Mouse (Mus musculus) frontal cortex, adult (tissue): ENCODE measurements at regions not wholly inside any gene's neighbourhood (a gene's known extent, or its start where the extent isn't known, plus 50 kb on each side); places are given as distances from the start of the nearest gene placed in this dataset.
A peak's percentile ranks its signal among the peaks of the same experiment; 100 is the strongest.

ENCODE experiments used
- ATAC-seq: cut with Nextera tagmentation; 2 replicates; pipeline ENCODE4 v1.9.2; 2017; ENCODE audit warnings: mild to moderate bottlenecking, moderate library complexity, mixed read lengths; ENCODE audit not compliant: low TSS enrichment

GRCm38 (mm10) chr9:13974870-13975269, 147.4 kb downstream of the Fam76b start:
- ATAC-seq: no peak

DNA sequence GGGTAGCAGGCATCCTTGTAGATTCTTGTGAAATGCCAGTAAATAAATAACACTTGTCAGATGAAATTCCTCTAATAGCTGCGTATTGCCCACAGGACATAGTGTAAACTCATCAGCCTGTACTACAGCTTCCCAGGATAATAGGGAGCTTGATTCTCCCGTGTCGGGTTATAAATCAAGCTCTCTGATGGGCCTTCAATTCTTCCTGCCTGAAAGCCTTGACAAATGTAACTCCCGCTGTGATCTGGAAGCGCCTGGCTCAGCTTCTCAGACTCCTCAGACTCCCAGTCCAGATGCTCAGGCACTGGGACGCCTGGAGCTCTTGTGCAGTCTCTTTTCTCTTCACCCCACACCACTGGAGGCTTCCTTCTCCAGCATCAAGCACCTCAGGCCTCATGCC, 151.3 kb downstream of the Fam76b start:
- ATAC-seq: no peak

DNA sequence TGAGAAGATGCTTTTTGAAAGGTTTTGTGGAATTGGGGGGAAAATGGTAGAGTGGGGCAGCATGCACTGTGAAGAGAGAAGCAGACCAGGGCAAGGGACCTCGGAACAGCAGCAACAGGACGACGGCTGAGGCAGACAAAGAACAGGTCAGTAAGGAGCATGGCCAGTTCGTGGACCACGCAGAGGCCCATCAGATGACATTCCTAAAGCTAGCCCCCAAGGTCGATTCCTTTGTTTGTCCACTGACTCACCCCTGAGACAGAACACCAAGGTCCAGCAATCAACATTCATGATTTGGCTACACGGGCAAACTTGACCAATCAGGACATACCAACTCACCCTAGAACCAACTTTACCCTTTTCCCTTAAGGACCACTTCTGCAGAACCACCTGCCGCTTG, 160.0 kb downstream of the Fam76b start:
- ATAC-seq: no peak

DNA sequence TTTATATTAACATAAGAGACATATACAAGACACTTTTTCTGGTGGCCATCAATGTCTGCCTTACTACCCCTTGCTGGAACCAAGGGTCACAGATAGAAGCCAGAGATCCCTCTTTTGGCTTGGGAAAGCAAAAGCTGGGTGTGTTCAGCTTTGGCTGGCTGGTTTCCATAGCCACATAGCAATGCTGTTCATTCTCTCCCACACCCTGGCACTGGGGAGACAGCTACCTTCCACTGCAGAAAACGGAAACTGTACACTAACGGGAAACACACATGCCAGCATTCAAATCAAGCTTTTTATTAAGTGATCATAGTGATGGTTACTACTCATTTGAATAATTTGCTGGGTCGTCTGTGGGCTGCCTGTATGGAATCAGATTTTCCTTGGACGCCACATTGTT, 161.4 kb downstream of the Fam76b start:
- no peak for ATAC-seq

- ATAC-seq: no peak
Observed at GRCm38 (mm10) chr9:13990960-13991359, 163.4 kb downstream of the Fam76b start.

- ATAC-seq: no peak
Observed at GRCm38 (mm10) chr9:13992728-13993127, 165.2 kb downstream of the Fam76b start.

GRCm38 (mm10) chr9:13999358-13999757, 171.8 kb downstream of the Fam76b start:
- ATAC-seq: no peak

DNA sequence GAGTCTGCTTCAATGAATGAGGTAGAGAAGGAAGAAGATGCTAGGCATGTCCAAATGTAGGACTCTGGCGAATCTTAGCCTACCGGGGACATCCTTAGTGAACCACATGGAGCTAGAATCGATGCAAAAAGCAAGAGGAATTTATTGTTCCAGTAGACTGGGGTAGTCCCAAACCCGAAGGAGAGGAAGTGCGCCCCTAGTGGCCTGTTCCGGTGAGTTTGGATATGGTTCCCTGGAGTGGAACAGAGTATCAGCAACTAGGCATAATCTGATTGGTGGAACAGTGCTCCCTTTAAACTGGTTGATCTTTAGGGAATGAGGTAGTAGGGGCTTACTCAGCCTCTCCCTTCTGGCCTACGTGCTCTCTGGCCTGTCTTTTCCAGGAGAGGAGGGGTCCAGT, 174.0 kb downstream of the Fam76b start:
- no peak for ATAC-seq

DNA sequence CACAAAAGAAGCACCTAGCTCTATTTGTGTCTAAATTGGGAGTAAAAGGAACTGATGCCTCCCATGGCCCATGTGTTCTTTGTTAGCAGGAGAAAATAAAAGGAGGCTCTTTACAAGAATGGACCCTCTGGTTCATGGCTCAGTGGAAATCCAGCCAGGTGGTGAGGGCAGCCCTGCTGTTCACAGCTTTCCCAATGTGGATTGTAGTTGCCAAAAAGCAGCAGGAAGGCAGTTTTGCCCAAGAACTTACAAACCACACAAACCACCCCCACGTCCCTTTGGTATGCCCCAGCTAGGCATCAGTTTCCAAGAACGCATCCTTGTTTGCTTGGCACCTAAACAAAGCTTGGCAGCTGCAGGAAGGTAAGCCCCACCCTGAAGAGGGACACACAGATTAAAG, 174.7 kb downstream of the Fam76b start:
- ATAC-seq: no peak

DNA sequence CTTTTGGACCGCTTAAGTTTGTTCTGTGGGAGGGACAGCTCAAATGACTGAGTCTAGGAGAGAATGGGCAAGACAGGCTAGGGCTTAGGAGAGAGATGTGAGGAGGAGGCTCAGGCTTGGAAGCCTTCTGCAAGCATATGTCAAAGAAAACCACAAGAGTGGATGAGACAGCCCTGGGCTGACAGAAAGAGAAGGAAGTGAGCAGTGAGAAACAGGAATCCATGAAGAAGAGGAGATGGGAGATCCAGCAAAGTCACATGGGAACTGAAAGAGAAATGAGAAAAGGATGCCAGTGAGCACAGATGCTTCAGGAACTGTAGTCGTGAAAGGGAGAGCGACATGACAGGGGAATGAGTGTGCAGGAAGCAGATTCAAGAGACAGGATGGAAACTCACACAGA, 175.6 kb downstream of the Fam76b start:
- ATAC-seq: peak; percentile 82

- ATAC-seq: no peak
Observed at GRCm38 (mm10) chr9:14006233-14006984, 178.9 kb downstream of the Fam76b start.

DNA sequence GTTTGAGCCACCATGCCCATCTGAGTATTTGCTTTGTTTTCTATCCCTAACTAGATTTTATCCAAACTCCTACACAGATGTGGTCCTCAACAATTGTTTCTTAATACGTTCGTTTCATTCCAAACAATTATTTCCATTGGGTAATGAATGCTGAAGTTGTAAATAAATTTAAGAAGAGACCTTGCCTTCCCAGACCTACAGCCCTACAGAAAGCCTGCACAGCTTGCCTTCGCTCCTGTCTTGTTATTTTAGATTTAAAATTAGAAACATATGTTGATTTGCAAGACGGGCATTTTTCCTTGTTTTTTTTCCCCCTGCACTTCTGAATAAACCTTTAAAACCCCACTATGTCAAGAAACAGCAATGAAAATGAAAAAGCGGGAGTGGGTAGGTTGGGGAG, 181.9 kb downstream of the Fam76b start:
- no peak for ATAC-seq

GRCm38 (mm10) chr9:14010261-14010949, 182.9 kb downstream of the Fam76b start:
- ATAC-seq: no peak

DNA sequence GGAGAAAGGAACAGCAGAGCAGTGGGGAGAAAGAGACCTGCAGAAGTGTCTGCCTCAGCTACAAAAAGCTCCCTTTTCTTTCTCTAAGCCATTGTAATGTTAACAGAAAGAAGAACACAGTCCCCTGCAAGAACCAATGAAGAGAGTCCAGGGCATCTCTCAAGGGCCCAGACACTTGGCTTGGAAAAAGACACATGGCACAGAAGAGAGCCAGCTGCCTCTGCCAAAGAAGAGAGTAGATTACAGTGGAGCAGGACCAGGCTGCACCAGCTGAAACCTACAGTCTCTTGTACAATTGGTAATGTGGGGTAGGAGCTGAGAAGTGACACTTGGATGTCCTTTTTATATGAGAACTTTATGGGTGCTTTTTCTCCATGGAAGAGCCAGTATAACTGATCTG, 196.7 kb downstream of the Fam76b start:
- no peak for ATAC-seq

GRCm38 (mm10) chr9:14024701-14025100, 197.2 kb downstream of the Fam76b start:
- no peak for ATAC-seq

DNA sequence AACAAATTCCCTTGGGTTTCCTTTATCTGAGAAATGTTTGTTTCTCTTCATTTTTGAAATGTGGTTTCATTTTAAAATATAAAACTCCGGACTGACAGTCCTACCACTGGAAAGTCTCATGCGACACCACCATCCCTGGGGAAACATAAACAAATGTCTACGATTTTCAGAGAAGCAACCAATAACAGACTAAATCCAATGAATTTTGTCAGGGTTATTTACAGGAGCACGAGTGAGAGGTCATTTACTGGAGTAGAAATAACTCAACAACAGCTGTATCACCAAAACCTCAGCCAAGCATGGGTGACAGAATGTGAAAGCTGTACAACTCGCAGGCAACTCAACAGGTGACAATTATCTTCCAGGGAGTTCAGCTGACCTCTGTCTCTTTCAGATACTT, 200.5 kb downstream of the Fam76b start:
- ATAC-seq: no peak

GRCm38 (mm10) chr9:14031358-14032047, 204.0 kb downstream of the Fam76b start:
- ATAC-seq: no peak

DNA sequence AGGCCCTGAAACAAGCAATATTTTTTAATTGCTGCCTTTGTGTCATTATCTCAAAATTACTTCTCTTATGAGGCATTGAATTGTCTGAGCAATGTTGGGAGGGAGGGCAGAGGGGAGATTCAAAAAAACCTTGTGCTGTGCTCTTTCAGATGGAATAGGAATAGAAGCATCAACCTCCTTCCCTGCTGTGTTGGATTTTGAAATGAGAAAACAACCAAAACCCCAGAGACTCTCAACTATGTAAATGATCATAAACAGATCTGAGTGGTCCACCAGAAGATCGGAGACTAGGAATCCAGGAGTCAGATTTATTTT, 204.5 kb downstream of the Fam76b start:
- ATAC-seq: no peak

DNA sequence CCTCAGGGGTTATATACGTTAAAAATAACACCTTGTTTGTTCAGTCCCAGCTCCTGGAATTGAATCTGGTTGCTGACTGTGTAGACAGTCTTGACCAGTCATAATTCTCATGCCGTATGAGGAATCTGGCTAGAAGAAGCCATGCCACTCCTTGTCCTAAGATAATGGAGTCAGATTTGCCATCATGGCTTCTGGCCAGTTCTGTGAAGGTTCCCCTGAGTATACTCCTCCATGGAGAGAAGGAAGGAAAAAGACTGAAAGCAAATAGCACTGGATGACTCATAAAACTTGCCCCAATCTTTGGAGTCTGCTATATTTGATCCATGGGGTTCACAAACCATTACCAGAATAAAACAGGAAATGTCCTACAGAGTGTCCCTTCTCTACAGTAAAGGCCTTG, 208.0 kb downstream of the Fam76b start:
- peak; percentile 31; the same call in 1 of the 2 replicates for ATAC-seq

DNA sequence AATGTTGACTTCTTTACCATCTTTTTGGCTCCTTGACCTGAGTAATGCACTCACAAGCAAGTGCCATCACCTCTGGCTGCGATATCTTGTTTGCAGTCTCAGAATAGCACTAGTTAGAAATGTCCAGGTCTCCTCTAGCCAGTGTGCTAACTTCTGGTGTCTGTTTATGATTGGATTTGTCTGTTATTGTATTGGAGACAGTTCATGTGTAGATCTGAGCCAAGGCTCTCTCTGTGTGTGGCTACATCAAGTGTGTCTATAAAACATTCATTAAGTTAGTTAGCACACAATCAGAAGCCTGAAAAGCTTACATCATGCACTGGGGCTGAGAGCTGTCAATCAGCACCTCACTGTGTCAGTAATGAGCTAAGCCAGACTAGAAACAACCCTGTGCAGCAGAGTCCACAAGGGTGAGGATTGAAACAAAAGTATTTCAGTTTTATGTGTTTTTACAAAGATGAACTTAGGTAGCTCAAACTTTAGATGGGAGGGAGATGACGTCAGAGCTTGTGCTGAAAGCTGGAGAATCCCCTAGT, 214.5 kb downstream of the Fam76b start:
- ATAC-seq: no peak

DNA sequence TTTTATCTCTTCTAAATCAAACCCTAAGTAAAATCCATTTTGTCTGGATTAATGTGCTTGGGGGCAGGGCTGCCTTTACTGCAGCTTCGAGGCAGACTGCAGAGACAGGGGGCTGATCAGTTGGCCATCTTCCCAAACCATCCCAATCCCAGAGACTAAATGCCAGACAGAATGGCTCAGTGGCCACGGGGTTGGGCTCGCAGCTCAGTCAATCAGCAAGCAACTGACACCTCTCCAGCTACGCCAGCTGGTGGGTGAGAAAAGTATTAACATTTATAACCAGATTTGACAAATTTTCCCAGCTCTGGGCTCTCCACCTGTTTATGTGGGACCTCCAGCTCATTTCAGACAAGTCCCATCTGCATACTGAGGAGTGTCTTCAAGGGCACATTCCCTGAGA, 220.7 kb downstream of the Fam76b start:
- no peak for ATAC-seq

- no peak for ATAC-seq
Observed at GRCm38 (mm10) chr9:14053704-14054103, 221.2 kb upstream of the Sesn3 start.
